Mouse (Mus musculus) erythroblast, embryonic 14.5 days (primary cell): ENCODE results near the gene Ankrd31.

Experiments
- GATA1 ChIP-seq: IDR thresholded peaks from 2 replicates; pipeline ENCODE4 v1.6.1; 2012; ENCODE audit warnings: low read length, inconsistent platforms, mixed read lengths
- TAL1 ChIP-seq: IDR thresholded peaks from 3 replicates; pipeline ENCODE4 v1.6.1; 2012; ENCODE audit warnings: low read length, inconsistent platforms, mixed read lengths

- TF ChIP-seq TAL1 = no peak
- no peak for TF ChIP-seq GATA1
These were observed at the start of gene Ankrd31 for GRCm38 (mm10) chr13:96748109-96748845.
